Mouse (Mus musculus) cerebellum, postnatal 4 days (tissue): Measurements from ENCODE around the gene Zfp513.

Experiments
- DNase-seq, 2 experiments: peaks; one replicate each; pipeline ENCODE4 v3.0.0; 2022; ENCODE audit warnings: low spot score in 2 of 2, mixed read lengths in 1 of 2

Gene Zfp513

GRCm38 (mm10) chr5:31200327-31200768 lies 1.8 kb downstream of the Zfp513 start:
- no peak for DNase-seq

GRCm38 (mm10) chr5:31199893-31200292 lies 2.2 kb downstream of the Zfp513 start:
- no peak for DNase-seq

- no peak for DNase-seq
Observed at GRCm38 (mm10) chr5:31199321-31199892, 2.7 kb downstream of the Zfp513 start.

- DNase-seq, result no peak
Observed at GRCm38 (mm10) chr5:31198616-31199320, 3.3 kb downstream of the Zfp513 start.

GRCm38 (mm10) chr5:31198170-31198569 lies 3.9 kb downstream of the Zfp513 start:
- DNase-seq, result no peak

- no peak for DNase-seq
Observed at GRCm38 (mm10) chr5:31197072-31197471, 5.0 kb downstream of the Zfp513 start.

GRCm38 (mm10) chr5:31196207-31196606 lies 5.9 kb downstream of the Zfp513 start:
- DNase-seq, result no peak

- DNase-seq, result no peak
Observed at GRCm38 (mm10) chr5:31195671-31196070, 6.4 kb downstream of the Zfp513 start.

- no peak for DNase-seq
Observed at GRCm38 (mm10) chr5:31194486-31195485, 7.3 kb downstream of the Zfp513 start.

- DNase-seq, result no peak
Observed at GRCm38 (mm10) chr5:31193631-31194281, 8.3 kb downstream of the Zfp513 start.

- peak; percentile 99 for DNase-seq
Observed at GRCm38 (mm10) chr5:31192939-31193630, 9.0 kb downstream of the Zfp513 start, which contains the start of the genes Snx17 and Eif2b4. TSS of gene Snx17 (plus strand) at chr5:31193227. TSS of gene Eif2b4 (minus strand) at chr5:31193430.

GRCm38 (mm10) chr5:31192045-31192938 lies 9.8 kb downstream of the Zfp513 start:
- DNase-seq, result no peak

GRCm38 (mm10) chr5:31190201-31190600 lies 11.9 kb downstream of the Zfp513 start:
- DNase-seq, result no peak

GRCm38 (mm10) chr5:31188223-31188840 lies 13.8 kb downstream of the Zfp513 start:
- DNase-seq, result no peak

GRCm38 (mm10) chr5:31183678-31184077 lies 18.4 kb downstream of the Zfp513 start:
- no peak for DNase-seq

GRCm38 (mm10) chr5:31181183-31181770 lies 20.8 kb downstream of the Zfp513 start:
- DNase-seq, result no peak

- DNase-seq, result peak; percentile 85 to 94
Observed at GRCm38 (mm10) chr5:31179766-31180630, 22.1 kb downstream of the Zfp513 start, which contains the start of the genes Gm29609 and Gtf3c2. TSS of gene Gm29609 (minus strand) at chr5:31179911. TSS of gene Gtf3c2 (minus strand) at chr5:31180144.

GRCm38 (mm10) chr5:31179301-31179765 lies 22.8 kb downstream of the Zfp513 start:
- no peak for DNase-seq
